Mouse (Mus musculus) layer of hippocampus, postnatal 36 days (tissue): ENCODE data around the gene Ntm. TPM values are rescaled to one million over a fixed set of nuclear protein-coding genes. Genes with fewer than 3 reads are reported as not detected.

ENCODE experiments used
- DNase-seq, 2 experiments: peaks; one replicate each; pipeline ENCODE4 v3.0.0; 2022
- total RNA-seq, 2 experiments: library from RNA; stranded (reverse); gene quantifications; 2 replicates each; pipeline ENCODE4 v1.2.3; 2021

The Ntm gene
- total RNA-seq, 2 experiments from 2014 or later = 132 to 135 TPM

DNA sequence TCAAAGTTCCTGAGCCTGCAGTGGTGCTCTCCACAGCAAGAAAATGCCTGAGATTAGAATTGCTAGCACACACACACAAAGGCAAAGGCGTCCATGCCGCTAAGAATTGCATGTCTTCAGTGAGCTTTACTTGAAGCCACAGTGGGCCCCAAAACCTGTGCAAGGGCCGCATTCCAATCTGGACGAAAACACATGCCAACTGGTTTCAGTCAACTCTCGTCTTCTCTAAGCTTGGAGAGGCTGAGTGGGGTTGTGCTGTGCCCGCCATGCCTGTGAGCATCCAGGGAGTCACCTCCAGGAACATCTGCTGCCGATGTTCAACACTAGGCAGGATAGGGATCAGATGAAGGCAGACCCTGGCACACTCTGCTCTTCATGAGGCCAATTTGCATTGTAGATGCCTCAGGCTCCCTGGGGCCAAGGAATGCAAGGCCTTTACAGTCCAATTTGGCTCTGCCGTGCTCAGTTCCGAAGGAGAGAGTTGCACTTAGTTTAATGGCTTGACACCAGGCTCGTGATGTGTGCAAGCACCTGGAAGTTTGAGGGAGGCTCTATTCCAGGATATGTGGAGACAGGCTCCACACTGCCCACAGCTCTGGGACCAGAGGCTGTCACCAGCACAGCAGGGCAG lies 739.9 kb downstream of the Ntm start:
- no peak for DNase-seq

DNA sequence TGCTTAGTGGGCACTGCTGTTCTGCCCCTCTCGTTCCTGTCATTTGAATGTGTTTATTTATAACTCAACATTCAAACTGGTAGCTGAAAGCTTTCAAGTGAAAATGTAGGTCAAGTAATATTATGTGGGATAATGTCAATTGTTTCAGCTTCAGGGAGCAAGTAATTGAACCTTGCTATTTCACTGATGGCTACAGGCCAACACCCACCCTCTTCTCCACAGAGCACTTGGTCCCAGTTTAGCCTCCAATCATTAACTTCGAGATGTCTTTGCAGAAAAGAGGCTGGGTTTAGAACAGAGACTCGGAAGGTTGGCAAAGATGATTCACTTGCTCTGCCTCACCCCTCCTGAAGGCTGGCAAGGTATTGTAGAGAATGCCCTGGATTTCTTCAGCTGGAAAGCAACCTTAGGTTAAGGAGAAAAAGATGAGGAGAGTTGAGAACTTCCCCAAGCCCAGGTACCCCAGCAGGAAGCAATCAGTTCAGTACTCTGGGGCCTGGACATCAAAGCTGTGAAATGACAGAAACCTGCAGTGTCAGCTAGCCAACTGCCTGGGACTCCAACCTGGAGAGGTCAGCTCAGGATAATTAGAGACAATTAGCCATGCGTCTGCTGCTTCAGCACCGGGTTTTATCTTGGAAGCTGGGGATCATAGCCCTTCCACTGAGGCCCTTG lies 741.9 kb downstream of the Ntm start:
- no peak for DNase-seq

- DNase-seq = peak in 1 of 2 experiments; percentile 33
These were observed 742.4 kb downstream of the Ntm start for GRCm38 (mm10) chr9:29220493-29220892.

- DNase-seq = no peak
These were observed 745.0 kb downstream of the Ntm start for GRCm38 (mm10) chr9:29217951-29218350.

DNA sequence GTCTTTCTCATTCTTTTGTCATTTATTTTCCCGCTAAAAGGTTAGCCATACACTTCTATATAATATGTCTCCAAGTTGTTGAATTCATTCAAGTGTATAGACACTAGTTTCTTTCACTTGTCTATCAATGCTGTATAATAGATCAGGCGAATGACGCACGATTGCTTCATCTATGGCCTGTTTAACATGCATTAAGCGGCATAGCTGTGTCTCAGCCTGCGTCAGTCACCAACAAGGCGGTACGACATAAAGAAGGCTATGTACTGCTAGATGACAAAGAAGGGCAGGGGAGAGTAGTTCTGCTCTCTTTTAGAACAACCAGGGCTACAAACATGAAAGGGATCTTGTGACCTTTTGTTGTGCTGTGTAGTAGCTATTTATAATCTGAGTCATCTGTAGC lies 746.4 kb downstream of the Ntm start:
- no peak for DNase-seq

- DNase-seq = no peak
These were observed 747.1 kb downstream of the Ntm start for GRCm38 (mm10) chr9:29215796-29216195.

GRCm38 (mm10) chr9:29215241-29215640 lies 747.7 kb downstream of the Ntm start:
- DNase-seq = no peak

DNA sequence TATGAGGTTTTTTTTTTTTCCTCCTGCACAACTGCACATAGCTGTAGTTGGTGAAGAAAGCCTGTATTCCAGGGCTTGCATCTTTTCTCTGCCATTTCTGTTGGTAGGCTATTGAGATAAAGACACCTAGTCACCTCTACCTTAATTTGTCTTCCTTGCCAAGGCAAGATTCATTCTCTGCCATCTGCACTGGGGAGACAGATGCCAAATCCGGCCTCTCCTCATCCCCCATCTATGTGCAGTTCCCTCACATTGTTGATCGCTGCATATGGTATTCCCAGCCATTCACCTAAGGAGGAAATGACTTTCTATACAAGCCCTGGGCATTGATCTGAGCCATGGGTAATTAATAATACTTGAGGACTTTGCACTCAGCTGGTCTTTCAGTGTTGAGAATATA lies 753.7 kb downstream of the Ntm start:
- no peak for DNase-seq

- DNase-seq = no peak
These were observed 754.8 kb downstream of the Ntm start for GRCm38 (mm10) chr9:29208142-29208541.

DNA sequence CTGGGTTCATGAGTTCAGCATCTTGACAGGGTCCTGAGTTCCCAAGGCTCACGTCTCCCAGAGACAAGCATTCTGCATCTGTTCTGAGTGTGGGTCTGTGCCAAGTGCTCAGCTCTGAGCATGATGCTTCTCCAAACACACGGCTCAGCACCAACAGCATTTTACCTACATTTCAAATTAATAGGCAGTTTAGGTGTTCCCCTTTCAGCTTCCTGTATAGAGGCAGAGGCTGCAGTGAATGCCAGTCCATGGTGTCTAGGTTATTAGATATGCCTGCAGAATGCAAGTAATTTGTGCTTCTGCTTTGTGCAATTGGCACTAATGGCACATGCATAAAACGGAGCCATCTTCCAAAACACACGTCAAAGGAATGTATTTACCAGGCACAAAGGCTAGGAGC lies 757.3 kb downstream of the Ntm start:
- no peak for DNase-seq

DNA sequence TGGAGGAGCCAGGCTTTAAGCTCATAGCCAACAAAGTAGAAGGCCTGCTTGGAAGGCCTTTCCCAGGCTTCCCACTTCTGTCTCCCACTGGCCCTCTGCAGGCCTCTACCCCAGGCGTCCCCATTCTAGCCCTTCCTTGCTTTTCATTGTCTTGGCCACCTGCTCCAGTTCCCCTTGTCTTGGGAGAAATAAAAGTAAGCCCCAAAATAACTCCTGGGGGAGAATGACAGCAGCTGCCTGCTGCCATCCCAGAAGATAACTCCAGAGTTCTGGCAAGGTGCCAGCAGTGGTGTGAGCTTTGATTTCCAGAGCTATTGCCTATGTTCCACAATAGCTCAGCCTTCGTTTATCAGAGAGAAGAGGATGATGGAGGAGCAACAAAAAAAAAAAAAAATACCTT lies 760.7 kb downstream of the Ntm start:
- no peak for DNase-seq

- no peak for DNase-seq
These were observed 761.5 kb downstream of the Ntm start for GRCm38 (mm10) chr9:29201163-29202053.

DNA sequence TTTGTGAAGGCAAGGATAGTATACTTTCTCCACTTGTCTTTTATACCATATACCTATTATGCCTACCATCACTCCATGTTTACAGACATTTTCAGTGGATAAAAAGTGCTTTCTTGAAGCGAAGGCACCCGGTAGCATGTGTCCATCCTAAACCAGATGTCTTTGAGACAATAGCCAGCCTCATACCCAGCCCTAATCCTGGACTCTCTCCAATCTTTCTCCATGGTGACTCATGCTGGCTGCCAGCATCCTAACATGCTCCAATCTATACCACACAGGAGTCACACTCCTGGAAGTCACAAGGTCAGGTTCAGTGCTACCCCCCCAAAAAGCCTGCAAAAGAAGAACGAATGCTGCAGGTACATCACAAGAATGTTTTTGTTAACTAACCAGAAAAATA lies 765.9 kb downstream of the Ntm start:
- DNase-seq = no peak

DNA sequence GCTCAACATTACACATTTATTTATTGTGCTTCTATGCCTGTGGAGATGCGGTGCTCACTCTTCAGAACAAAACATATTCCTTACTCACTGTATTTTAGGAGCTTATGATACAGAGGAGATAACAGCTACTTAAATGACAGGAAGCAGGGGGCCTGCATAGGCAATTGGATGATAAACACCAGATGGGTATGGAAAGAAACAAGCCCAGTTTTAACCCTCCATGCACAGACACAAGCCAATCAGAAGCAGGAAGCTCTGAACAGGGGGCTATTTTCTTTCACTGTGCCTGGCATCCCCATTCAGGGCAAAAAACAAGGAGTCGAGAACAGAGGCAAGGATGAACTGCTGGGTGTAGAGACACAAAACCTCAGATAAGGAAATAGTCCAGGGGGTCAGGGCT lies 768.7 kb downstream of the Ntm start:
- DNase-seq = no peak

- DNase-seq = no peak
These were observed 779.9 kb downstream of the Ntm start for GRCm38 (mm10) chr9:29183011-29183410.

DNA sequence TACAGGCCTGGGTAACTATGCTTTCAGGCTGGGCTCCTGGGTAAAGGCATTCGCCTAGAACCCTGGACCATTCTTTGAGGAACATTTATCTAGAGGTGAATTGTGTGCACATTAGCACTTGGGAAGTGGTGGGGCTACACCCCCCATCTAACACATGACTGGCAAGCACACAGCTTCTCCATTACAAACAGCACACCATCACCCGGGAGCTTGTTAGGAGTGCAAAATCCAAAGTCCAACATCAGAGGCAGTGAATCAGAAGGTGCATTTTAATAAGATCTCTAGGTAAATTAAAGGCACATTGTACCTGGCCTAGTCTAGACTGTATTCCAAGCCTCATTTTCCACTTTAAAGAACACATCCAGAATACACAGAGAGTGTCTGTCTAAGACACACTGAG lies 781.3 kb downstream of the Ntm start:
- no peak for DNase-seq

GRCm38 (mm10) chr9:29165731-29166130 lies 797.2 kb downstream of the Ntm start:
- DNase-seq = no peak

GRCm38 (mm10) chr9:29161059-29161642 lies 801.8 kb downstream of the Ntm start:
- DNase-seq = no peak

GRCm38 (mm10) chr9:29145901-29146300 lies 817.0 kb downstream of the Ntm start:
- DNase-seq = no peak

DNA sequence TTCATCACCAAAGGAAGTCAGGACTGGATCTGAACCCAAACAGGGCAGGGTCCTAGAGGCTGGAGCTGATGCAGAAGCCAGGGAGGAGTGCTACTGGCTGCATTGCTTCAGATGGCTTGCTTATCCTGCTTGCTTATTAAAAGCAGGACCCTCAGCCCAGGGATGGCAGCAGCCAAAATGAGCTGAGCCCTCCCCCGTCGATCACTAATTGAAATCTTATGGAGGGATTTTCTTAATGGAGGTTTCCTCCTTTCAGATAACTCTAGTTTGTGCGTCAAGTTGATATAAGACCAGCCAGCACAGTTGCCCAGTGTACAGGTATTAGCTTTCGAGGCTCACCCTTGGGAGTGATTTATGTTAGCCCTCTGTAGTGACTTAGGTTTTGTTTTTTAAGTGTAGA lies 826.9 kb downstream of the Ntm start:
- no peak for DNase-seq

DNA sequence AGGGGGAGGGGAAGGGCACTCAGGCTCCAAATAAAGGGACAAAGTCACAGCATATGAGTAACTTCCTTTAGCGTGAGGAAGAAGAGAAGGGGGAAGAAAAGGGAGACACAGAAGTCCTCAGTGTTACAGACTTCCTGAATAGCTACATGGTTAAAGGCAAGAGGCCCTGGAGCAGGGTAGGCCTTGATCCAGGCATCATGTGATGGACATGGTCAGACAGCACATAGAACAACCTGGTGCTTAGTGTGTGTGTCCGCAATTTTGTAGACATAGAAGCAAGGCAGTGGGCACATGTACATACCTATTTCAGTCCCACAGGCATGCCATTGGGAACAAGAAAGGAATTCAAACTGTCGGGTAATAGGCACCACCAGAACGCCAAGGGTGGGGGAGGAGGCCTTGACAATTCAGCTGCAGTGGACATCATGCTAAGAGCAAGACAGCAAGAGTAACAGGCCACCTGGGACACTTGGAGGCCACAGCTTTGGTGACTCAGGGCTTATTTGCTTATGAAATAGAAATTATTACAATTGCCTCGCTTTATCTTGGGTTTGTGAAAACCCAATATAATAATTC lies 832.1 kb downstream of the Ntm start:
- DNase-seq = no peak

GRCm38 (mm10) chr9:29130316-29130715 lies 832.6 kb downstream of the Ntm start:
- DNase-seq = no peak

GRCm38 (mm10) chr9:29128416-29128815 lies 834.5 kb downstream of the Ntm start:
- no peak for DNase-seq
